Mouse (Mus musculus): ENCODE results near the gene Rbfox2.

- TF ChIP-seq CTCF (IDR thresholded peaks at IDR 0.05; ENCODE audit: low read depth, low read length), result no peak
- TF ChIP-seq POLR2A (IDR thresholded peaks at IDR 0.05; ENCODE audit: extremely low read depth, insufficient read depth, low read length), result no peak
Observed at GRCm38 (mm10) chr15:77065259-77065852, 241.4 kb downstream of the Rbfox2 start.

Measured in liver, adult 2 months (tissue).